Mouse (Mus musculus): ENCODE data around the gene Psmb7.

The Psmb7 gene

GRCm38 (mm10) chr2:38643625-38644427 is at the start of gene Psmb7:
Gene Psmb7, minus strand, starts transcription at chr2:38644087.
- DNase-seq (ENCODE audit: low spot score in 2 of 2): peak; percentile 83 to 85

GRCm38 (mm10) chr2:38691542-38691941 is 47.7 kb upstream of the Psmb7 start:
- no peak for DNase-seq (ENCODE audit: low spot score in 2 of 2)

- DNase-seq (ENCODE audit: low spot score in 2 of 2): no peak
These were observed 46.0 kb upstream of the Psmb7 start for GRCm38 (mm10) chr2:38689881-38690280.

- DNase-seq (ENCODE audit: low spot score in 2 of 2): no peak
These were observed 45.1 kb upstream of the Psmb7 start for GRCm38 (mm10) chr2:38688791-38689520.

GRCm38 (mm10) chr2:38685746-38686145 is 41.9 kb upstream of the Psmb7 start:
- DNase-seq (ENCODE audit: low spot score in 2 of 2): no peak

- no peak for DNase-seq (ENCODE audit: low spot score in 2 of 2)
These were observed 39.2 kb upstream of the Psmb7 start for GRCm38 (mm10) chr2:38683083-38683482.

- DNase-seq (ENCODE audit: low spot score in 2 of 2): no peak
These were observed 38.3 kb upstream of the Psmb7 start for GRCm38 (mm10) chr2:38682209-38682608.

- no peak for DNase-seq (ENCODE audit: low spot score in 2 of 2)
These were observed 35.1 kb upstream of the Psmb7 start for GRCm38 (mm10) chr2:38678947-38679346.

- no peak for DNase-seq (ENCODE audit: low spot score in 2 of 2)
These were observed 31.6 kb upstream of the Psmb7 start for GRCm38 (mm10) chr2:38675366-38675969.

GRCm38 (mm10) chr2:38672496-38672895 is 28.6 kb upstream of the Psmb7 start:
- no peak for DNase-seq (ENCODE audit: low spot score in 2 of 2)

- no peak for DNase-seq (ENCODE audit: low spot score in 2 of 2)
These were observed 25.1 kb upstream of the Psmb7 start for GRCm38 (mm10) chr2:38668802-38669580.

GRCm38 (mm10) chr2:38661398-38661797 is 17.5 kb upstream of the Psmb7 start:
- no peak for DNase-seq (ENCODE audit: low spot score in 2 of 2)

- peak; percentile 30 to 31 for DNase-seq (ENCODE audit: low spot score in 2 of 2)
These were observed 14.5 kb upstream of the Psmb7 start for GRCm38 (mm10) chr2:38658338-38658836.

- DNase-seq (ENCODE audit: low spot score in 2 of 2): no peak
These were observed 9.8 kb upstream of the Psmb7 start for GRCm38 (mm10) chr2:38653694-38654093.

- no peak for DNase-seq (ENCODE audit: low spot score in 2 of 2)
These were observed 9.4 kb upstream of the Psmb7 start for GRCm38 (mm10) chr2:38653293-38653619.

- no peak for DNase-seq (ENCODE audit: low spot score in 2 of 2)
These were observed 8.8 kb upstream of the Psmb7 start for GRCm38 (mm10) chr2:38652565-38653292.

- no peak for DNase-seq (ENCODE audit: low spot score in 2 of 2)
These were observed 8.2 kb upstream of the Psmb7 start for GRCm38 (mm10) chr2:38652098-38652497.

- DNase-seq (ENCODE audit: low spot score in 2 of 2): no peak
These were observed 6.5 kb upstream of the Psmb7 start for GRCm38 (mm10) chr2:38650340-38650739.

- no peak for DNase-seq (ENCODE audit: low spot score in 2 of 2)
These were observed 3.8 kb upstream of the Psmb7 start for GRCm38 (mm10) chr2:38647661-38648060.

GRCm38 (mm10) chr2:38647201-38647606 is 3.3 kb upstream of the Psmb7 start:
- DNase-seq (ENCODE audit: low spot score in 2 of 2): peak in 1 of 2 experiments; percentile 50

- peak; percentile 54 to 59 for DNase-seq (ENCODE audit: low spot score in 2 of 2)
These were observed 2.0 kb upstream of the Psmb7 start for GRCm38 (mm10) chr2:38645936-38646335.

All from right cerebral cortex, postnatal 36 days (tissue).